Mouse (Mus musculus) embryo, embryonic 10 days (tissue): ENCODE measurements around the gene Kifc5b.
"Not testable (repeated sequence)": the region's sequence is repeated elsewhere in the genome, so short reads cannot be mapped to it uniquely, and the experiment has no call there.

Experiments used
- DNase-seq: peaks from one replicate; pipeline ENCODE4 v3.0.0-alpha.2; 2015; ENCODE audit warnings: low spot score

The Kifc5b gene

GRCm38 (mm10) chr17:26919516-26919915 lies 2.6 kb downstream of the Kifc5b start:
- DNase-seq, result not testable (repeated sequence)

DNA sequence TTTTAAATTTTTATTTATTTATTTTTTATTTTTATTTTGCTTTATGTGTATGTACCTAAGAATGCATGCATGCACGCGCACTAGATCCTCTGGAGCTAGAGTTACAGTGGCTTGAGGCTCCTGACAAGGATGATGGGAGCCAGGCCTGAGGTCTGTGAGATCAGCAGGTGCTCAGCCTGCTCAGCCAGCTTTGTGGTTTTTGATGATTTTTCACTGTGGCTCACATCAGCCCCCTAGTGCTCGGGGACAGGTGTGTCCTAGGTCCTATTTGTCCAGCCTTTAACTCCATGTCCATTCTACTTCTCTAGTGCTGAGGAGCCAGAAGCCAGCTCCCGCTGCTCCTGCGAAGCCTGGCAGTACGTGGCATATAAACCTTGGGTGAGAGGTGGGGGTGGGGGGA lies 5.5 kb downstream of the Kifc5b start:
- DNase-seq, result not testable (repeated sequence)

GRCm38 (mm10) chr17:26925414-26925813 lies 8.5 kb downstream of the Kifc5b start:
- not testable (repeated sequence) for DNase-seq

GRCm38 (mm10) chr17:26931795-26932194 lies 14.9 kb downstream of the Kifc5b start:
- DNase-seq, result peak; percentile 74

DNA sequence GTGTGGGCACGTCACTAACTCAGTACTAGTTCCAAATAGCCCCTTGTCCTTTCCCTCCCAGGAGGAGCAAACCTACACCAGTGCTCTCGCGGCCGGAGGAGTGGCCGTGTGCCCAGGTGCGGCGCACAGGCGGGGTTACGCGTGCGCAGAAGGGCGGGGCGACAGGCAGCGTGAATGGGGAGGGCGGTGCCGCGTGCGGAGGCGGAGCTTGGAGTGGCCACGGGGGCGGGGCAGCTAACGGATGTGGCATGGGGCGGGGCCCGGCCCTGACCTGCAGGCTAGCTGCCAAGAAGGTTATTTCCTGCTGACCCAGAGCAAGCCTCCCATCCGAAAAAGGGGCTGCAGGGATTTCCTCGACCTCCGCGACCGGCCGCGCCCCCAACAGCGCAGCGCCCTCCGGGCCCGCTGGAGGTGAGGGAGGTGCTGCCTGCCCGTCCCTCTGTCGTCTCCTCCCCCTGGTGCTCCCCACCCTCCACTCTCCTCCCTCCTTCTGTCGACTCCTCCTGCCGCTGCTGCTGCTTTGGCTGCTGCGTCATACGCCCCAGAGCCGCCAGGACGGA lies 16.0 kb downstream of the Kifc5b start, which contains the start of gene Phf1:
Gene Phf1, plus strand, starts transcription at position 214 of the 560 bp plus-strand sequence.
- peak; percentile 96 for DNase-seq

- DNase-seq, result no peak
Measured at GRCm38 (mm10) chr17:26933419-26933818, 16.5 kb downstream of the Kifc5b start.

DNA sequence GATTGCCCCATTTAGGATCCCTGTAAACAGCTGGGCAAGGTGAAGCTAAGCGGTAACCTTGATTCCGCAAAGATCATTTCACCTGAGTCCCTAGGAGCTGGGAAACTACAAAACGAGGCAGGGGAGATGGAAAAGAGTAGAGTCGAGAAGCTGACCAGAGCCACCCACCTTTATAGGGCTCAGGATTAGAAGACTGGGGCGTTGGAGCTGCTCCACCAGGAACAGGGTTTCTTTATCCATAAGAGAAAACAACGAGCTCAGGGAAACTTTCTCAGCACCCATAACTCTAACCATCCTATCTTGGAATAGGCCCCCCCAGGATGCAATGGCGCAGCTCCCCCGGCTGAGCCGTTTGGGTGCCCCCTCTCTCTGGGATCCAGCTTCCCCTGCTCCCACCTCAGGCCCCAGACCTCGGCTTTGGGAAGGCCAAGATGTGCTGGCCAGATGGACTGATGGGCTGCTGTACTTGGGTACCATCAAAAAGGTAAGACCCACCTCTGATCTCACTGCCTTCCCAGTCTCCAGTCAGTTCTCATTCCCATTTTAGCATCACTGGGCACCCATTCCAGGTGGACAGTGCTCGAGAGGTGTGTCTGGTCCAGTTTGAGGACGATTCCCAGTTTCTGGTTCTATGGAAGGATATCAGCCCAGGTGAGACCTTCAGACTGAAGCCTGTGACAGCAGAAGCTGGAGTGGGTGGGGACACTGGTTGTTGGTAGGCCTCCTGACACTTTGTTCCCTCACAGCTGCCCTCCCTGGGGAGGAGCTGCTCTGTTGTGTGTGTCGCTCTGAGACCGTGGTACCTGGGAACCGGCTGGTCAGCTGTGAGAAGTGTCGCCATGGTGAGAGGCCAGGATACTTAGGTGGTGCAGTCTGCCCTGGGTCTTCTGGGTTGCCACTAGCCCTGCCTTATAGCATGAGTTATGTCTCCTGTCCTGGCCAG lies 17.3 kb downstream of the Kifc5b start:
- no peak for DNase-seq

DNA sequence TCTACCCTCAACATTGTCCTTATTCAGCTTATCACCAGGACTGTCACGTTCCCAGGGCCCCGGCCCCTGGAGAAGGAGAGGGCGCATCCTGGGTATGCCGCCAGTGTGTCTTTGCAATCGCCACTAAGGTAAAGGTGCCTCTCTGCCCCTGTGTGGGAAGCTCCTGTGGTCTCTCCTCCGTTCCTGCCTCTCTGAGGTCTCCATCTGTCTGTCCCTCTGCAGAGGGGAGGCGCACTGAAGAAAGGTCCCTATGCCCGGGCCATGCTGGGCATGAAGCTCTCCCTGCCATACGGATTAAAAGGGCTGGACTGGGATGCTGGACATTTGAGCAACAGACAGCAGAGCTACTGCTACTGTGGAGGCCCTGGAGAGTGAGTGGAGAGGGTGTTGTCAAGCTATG lies 18.1 kb downstream of the Kifc5b start:
- no peak for DNase-seq

- DNase-seq, result no peak
Measured at GRCm38 (mm10) chr17:26936453-26936852, 19.6 kb downstream of the Kifc5b start.

- no peak for DNase-seq
Measured at GRCm38 (mm10) chr17:26936921-26937695, 20.2 kb downstream of the Kifc5b start.

- DNase-seq, result no peak
Measured at GRCm38 (mm10) chr17:26937883-26938695, 21.2 kb downstream of the Kifc5b start.

GRCm38 (mm10) chr17:26938731-26939130 lies 21.8 kb downstream of the Kifc5b start:
- no peak for DNase-seq

DNA sequence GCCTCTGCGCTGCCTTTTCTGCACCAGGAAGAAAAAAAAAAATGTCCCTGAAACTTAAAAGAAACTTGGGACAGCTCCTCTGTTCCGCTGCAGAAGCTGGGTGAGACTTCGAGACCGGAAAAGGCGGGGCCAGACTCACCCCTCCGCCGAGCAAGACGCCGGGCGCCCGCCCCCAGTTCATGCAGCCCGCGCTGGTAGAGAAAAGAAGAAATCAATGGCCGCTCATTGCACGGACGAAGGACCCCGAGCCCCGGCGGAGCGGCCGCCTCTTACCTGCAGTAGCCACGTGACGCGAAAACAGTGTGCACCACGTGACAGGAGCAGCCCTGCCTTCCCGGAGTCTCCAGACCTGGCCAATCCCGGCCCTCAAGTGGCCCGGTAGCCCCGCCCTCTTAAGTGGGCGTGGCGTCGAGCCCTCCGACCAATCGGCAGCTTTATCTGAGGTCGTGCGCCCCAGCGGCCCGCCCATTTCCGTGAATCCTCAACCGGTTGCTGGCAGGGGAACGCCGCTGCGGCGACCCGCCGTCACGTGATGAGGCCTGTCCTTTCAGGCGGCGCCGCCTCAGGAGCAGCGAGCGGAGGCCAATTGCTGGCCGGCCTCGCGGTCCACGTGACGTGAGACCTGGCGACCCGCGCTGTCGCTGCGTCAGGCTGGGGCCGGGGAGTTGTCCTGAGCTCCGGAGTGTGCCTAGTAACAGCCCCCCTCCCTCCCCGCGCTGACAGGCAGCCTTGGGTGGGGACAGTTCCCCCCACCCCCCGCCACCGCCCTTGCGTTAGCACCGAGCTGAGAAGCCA lies 22.5 kb downstream of the Kifc5b start, which contains the start of gene Cuta:
Gene Cuta, minus strand, starts transcription at position 392 of the 795 bp plus-strand sequence.
- DNase-seq, result peak; percentile 99

GRCm38 (mm10) chr17:26939973-26940300 lies 23.0 kb downstream of the Kifc5b start:
- DNase-seq, result no peak

GRCm38 (mm10) chr17:26941031-26941789 lies 24.3 kb downstream of the Kifc5b start, which contains the start of gene Syngap1:
Syngap1 (plus strand) TSS chr17:26941253.
- DNase-seq, result peak; percentile 47

DNA sequence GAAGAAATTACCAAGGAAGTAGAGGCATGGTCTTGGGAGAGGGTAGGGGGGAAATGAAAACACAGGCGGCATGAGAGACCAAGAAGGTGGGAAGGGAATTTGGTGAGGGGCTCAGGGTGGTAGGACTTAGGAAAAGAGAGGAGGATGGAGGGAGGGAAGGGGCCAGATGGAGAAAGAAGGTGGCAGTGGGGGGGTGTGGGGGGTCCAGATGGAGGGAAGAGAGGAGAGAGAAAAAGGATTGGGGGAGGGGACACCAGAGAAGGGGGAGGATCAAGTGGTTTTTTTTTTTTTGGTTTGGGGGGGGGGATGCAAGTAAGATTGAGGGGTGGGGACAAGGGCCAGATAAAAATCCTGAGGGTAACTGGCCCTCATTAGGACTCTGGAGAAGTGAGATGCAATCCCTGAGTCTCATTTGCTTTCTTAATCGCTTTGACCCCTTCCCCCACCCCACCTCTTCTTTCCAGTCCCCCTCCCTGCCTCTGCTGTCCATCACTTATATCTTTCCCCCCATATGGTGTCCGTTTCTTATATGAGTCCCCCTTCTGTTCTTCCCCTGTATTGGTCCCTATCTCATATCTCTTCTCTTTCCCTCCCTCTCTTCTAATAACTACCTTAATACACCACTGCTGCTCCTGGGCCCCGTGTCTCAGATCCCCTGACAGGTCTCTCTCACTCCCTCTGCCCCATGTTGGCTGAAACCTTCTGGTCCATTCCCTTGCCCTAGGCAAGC lies 25.1 kb downstream of the Kifc5b start:
- no peak for DNase-seq

GRCm38 (mm10) chr17:26945824-26946495 lies 29.1 kb downstream of the Kifc5b start:
- DNase-seq, result no peak

GRCm38 (mm10) chr17:26946567-26946966 lies 29.7 kb downstream of the Kifc5b start:
- peak; percentile 79 for DNase-seq
